Mouse (Mus musculus) midbrain, embryonic 14.5 days (tissue): ENCODE data around the gene Lhfpl2. TPM values are rescaled to one million over a fixed set of nuclear protein-coding genes. Genes with fewer than 3 reads are reported as not detected.

ENCODE experiments used
- ATAC-seq: fragments of 200-750 bp; cut with Nextera tagmentation; 2 replicates; pipeline ENCODE4 v1.8.0; 2017; ENCODE audit warnings: moderate number of reproducible peaks, moderate library complexity; ENCODE audit not compliant: low FRiP score, low TSS enrichment
- DNase-seq: peaks from one replicate; pipeline ENCODE4 v3.0.0-alpha.2; 2015
- H3K27ac ChIP-seq: fragments of 300-500 bp; sonication (generic); replicated peaks from 2 replicates; pipeline ENCODE4 v1.5.1; 2014; ENCODE audit warnings: mild to moderate bottlenecking, low read depth, low read length, moderate library complexity
- H3K27me3 ChIP-seq: fragments of 300-500 bp; sonication (generic); 2 replicates; pipeline ENCODE4 v1.6.1; 2014; ENCODE audit warnings: low read length, control low read depth, mixed read lengths; ENCODE audit not compliant: control insufficient read depth, insufficient read depth
- H3K36me3 ChIP-seq: fragments of 300-500 bp; sonication (generic); 2 replicates; pipeline ENCODE4 v1.6.1; 2014; ENCODE audit warnings: low read length, control low read depth; ENCODE audit not compliant: control insufficient read depth, insufficient read depth
- H3K4me1 ChIP-seq: fragments of 300-500 bp; sonication (generic); 2 replicates; pipeline ENCODE4 v1.6.1; 2014; ENCODE audit warnings: mild to moderate bottlenecking, antibody characterized with exemption, low read length, control low read depth; ENCODE audit not compliant: control insufficient read depth, insufficient read depth
- H3K4me2 ChIP-seq: fragments of 300-500 bp; sonication (generic); 2 replicates; pipeline ENCODE4 v1.6.1; 2014; ENCODE audit warnings: mild to moderate bottlenecking, low read length, moderate library complexity
- H3K4me3 ChIP-seq: fragments of 300-500 bp; sonication (generic); replicated peaks from 2 replicates; pipeline ENCODE4 v1.5.1; 2014; ENCODE audit warnings: low read depth, low read length
- H3K9ac ChIP-seq: fragments of 300-500 bp; sonication (generic); replicated peaks from 2 replicates; pipeline ENCODE4 v1.6.1; 2014; ENCODE audit warnings: mild to moderate bottlenecking, low read length, moderate library complexity
- H3K9me3 ChIP-seq: fragments of 300-500 bp; sonication (generic); 2 replicates; pipeline ENCODE4 v1.6.1; 2016; ENCODE audit warnings: low read length, control low read depth, mixed read lengths; ENCODE audit not compliant: control insufficient read depth
- WGBS: fragments of 180-500 bp; shearing (Covaris S2); extraction: QIAGEN DNeasy Blood & Tissue Kit; methylation state at CpG from one replicate; pipeline ENCODE4 v1.1.7; 2014; 5-methylcytosine and 5-hydroxymethylcytosine counted together
- polyA plus RNA-seq: library from polyadenylated mRNA; unstranded; fragments of >200 nt; fragmentation: Nextera tagmentation; extraction: Ambion mirVana; gene quantifications from 2 replicates; pipeline ENCODE4 v1.2.1, GENCODE M21; 2014

The Lhfpl2 gene
- polyA plus RNA-seq, 1 experiment from 2014 or later: 14.2 TPM

DNA sequence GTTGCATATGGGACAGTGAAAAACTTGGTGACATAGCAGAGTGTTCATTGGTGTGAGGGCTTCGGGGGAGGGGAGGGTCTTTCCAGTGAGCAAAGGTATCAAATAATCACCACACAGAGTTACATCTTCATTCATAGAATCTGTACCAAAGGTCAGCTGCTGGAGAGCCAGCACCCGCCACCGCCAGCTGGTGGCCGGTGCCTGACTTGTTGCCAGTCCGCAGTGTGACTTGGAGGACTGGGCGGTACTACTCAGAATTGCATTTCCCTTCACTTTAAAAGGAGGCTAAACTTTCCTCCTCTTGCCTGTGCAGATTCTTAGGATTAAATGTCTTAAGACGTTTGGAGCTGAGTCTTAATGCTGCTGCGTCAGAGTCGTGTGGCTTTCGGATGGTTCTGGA, 59.9 kb downstream of the Lhfpl2 start:
- no peak overlapping the region for H3K9ac ChIP-seq
- no peaks in the 10 kb centered on the region for H3K36me3 ChIP-seq
- no peak overlapping the region for H3K4me2 ChIP-seq
- ATAC-seq (no peak), DNase-seq (no peak)
- H3K27ac ChIP-seq: no peak overlapping the region
- no peaks in the 10 kb centered on the region for H3K4me1 ChIP-seq
- H3K4me3 ChIP-seq: no peak overlapping the region
- 98% methylated on average over 10 of the region's 10 CpGs for WGBS
- no peaks in the 10 kb centered on the region for H3K9me3 ChIP-seq
- H3K27me3 ChIP-seq: no peaks in the 10 kb centered on the region

DNA sequence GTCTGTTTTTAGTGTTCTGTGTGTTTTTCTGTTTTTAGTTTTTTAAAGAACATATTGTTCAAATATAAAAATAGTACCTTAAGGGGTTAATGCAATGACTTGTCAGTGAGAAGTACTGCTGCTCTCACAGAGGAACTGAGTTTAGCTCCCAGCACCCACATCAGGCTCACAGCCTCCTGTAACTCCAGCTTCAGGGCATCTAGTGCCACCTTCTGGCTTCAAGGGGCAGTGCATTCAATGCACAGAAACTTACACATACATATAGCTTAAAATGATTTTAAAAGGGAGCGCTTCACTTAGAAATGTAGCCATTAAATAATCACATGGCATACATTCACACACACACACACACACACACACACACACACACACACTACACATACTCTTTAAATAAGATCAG, 60.5 kb downstream of the Lhfpl2 start:
- no peak for DNase-seq
- no peak overlapping the region for H3K27ac ChIP-seq
- ATAC-seq: no peak
- H3K27me3 ChIP-seq: no peaks in the 10 kb centered on the region
- WGBS: 98% methylated on average over 1 of the region's 1 CpGs
- no peaks in the 10 kb centered on the region for H3K9me3 ChIP-seq
- H3K9ac ChIP-seq: no peak overlapping the region
- no peak overlapping the region for H3K4me3 ChIP-seq
- no peaks in the 10 kb centered on the region for H3K36me3 ChIP-seq
- no peaks in the 10 kb centered on the region for H3K4me1 ChIP-seq
- H3K4me2 ChIP-seq: no peak overlapping the region

DNA sequence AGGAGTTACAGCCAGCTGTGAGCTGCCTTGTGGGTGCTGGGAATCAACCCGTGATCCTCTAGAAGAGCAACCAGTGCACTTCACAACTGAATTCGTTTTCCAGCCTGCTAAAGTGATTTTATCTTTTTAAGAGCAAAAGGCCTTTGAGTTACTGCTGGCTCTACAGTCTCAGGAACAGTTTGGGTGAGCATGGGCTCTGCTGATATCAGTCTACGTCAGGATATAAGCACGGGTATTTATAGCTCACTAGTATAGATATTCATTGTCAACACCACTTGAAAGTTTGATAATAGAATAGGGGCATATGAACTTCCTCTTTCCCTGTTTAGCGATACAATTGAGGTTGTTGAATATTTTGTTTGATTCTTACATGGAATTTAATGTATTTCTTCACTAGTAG, 61.7 kb downstream of the Lhfpl2 start:
- Histone ChIP-seq H3K27me3 (no peaks in the 10 kb centered on the region), H3K9me3 (no peaks in the 10 kb centered on the region), H3K27ac (no peak overlapping the region), H3K4me1 (no peaks in the 10 kb centered on the region), H3K9ac (no peak overlapping the region), H3K36me3 (no peaks in the 10 kb centered on the region), H3K4me3 (no peak overlapping the region), H3K4me2 (no peak overlapping the region)
- ATAC-seq: no peak
- 90% methylated on average over 5 of the region's 5 CpGs for WGBS
- DNase-seq: no peak

DNA sequence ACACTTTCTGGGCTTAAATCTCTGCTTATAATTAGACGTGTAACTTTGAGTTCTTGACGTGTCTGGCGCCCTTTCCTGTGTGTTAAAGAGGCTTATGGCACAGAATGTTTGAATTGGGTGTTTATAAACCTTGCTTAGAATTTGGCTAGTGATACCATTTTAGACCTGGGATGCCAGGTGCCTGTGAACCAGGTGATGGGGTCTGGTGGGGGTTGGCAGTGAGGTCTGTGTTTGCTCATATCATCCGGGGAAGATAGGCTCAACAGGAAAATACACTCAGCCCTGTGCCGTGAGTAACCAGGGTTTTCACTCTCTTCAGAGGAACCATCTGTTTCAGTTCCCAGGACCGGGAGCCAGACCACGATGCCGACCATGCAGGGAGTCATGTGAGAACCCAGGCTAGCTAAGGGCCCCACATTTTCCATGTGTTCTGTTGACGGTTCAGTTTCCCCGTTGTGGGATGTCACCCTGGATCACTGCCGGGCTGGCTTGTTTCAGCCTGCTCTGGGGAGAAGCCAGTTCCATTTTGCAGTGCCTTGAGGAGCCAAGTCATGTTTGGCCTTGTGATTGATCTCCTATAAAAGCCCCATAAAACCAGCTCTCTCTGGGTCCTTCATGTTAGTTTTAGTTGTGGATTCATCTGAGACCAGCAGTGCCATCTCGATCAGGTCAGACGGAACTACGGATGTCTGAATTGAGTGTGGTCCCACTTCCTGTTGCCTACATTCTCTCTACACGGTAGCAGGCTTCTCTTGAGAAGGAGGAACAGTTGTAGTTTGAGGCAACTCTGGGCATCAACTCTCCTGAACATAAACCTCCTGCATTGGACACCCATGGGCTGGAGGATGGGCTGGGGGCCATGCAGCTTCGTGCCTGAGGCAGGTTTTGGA, 65.4 kb downstream of the Lhfpl2 start:
- Histone ChIP-seq H3K4me3 (no peak overlapping the region), H3K4me1 (no peaks in the 10 kb centered on the region), H3K9me3 (no peaks in the 10 kb centered on the region), H3K4me2 (no peak overlapping the region), H3K27ac (no peak overlapping the region), H3K27me3 (no peaks in the 10 kb centered on the region), H3K9ac (no peak overlapping the region), H3K36me3 (no peaks in the 10 kb centered on the region)
- ATAC-seq: no peak
- WGBS: 93% methylated on average over 16 of the region's 16 CpGs
- no peak for DNase-seq

DNA sequence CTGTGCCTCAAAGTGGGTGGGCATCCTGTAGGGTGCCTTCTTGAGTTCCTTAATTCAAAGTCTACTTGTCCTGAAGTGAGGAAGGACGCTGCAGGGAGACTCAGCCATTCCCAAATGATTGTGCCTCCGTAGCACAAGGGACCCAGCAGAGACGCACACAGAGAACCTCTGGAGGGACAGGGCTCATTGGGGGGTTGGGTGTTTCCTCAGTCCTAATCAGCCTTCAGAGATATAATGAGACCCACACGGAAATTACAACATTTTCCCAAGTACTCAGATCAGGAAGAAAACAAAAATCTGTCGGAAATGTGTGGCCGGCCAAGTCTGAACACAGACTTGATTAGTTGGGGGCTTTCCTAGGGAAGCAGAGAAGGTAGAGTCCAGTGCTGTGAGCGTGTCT, 72.8 kb downstream of the Lhfpl2 start:
- WGBS: 50% methylated on average over 7 of the region's 7 CpGs
- no peak for DNase-seq
- no peak overlapping the region for H3K4me2 ChIP-seq

DNA sequence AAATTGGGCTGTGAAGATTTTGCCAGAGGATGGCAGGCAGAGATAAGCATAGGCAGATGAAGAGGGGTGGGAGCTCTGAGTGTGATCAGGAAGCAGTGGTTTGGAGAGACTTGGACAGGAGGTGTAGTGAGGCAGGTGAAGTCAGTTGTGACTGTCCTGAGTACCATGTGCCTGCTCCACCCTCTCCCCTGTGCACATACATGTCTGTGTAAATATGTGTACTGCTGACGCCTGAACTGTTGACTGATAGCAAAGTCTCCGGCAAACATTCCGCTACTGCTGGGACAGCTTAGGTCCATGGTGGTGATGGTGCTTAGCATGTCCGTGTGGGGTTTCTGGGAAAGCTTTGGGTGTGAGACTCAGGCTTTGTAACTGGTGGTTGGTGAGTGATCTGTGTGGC, 73.5 kb downstream of the Lhfpl2 start:
- H3K36me3 ChIP-seq: no peaks in the 10 kb centered on the region
- H3K4me3 ChIP-seq: no peak overlapping the region
- no peak for DNase-seq
- H3K4me1 ChIP-seq: no peaks in the 10 kb centered on the region
- H3K9ac ChIP-seq: no peak overlapping the region
- ATAC-seq: no peak
- no peaks in the 10 kb centered on the region for H3K9me3 ChIP-seq
- H3K4me2 ChIP-seq: no peak overlapping the region
- WGBS: 94% methylated on average over 4 of the region's 4 CpGs
- H3K27me3 ChIP-seq: no peaks in the 10 kb centered on the region
- no peak overlapping the region for H3K27ac ChIP-seq

More for the DNA sequence above, 72.8 kb downstream of the Lhfpl2 start:
- Histone ChIP-seq H3K4me3 (no peak overlapping the region), H3K27ac (no peak overlapping the region), H3K9ac (no peak overlapping the region), H3K27me3 (no peaks in the 10 kb centered on the region), H3K9me3 (no peaks in the 10 kb centered on the region), H3K36me3 (no peaks in the 10 kb centered on the region), H3K4me1 (no peaks in the 10 kb centered on the region)
- ATAC-seq: no peak

DNA sequence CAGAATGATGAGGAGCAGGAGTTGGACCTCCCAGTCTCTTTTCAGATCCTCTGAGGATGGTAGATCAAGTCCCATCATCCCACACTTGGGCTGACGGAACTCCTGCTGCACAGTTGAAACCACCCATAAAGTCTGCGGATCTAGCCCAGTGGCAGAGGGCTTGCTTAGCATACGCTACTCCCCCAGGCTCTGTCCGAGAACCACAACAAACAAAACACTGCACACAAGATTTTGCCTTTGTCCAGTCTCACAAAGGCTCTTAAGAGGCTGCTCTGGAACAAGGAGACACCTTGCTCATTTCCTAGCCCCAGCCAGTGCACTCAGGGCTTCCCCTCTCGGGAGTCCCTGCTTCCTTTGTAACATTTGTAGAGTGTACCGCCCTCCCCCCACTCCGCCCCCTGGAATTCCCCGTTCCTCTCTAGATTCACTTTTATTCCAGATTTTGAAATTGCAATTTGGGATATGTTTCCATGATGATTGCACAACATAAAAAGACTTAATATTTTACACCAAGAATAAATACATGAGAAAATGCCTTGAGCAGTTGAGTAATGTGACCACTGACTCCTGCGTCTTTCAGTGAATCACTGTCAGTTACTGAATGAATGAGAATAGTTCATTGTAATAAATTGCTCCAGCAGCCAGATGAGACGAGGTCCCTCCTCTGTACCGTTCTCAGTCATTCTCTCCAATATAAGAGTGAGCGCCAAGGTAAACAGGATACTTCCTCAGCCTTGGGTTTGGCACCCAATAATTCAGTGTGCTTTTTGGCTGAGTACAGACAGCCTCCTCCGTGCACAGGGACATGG, 74.8 kb downstream of the Lhfpl2 start:
- WGBS: 66% methylated on average over 13 of the region's 13 CpGs
- Histone ChIP-seq H3K4me1 (no peaks in the 10 kb centered on the region), H3K36me3 (no peaks in the 10 kb centered on the region), H3K27ac (no peak overlapping the region), H3K4me2 (no peak overlapping the region), H3K27me3 (no peaks in the 10 kb centered on the region), H3K9ac (no peak overlapping the region), H3K9me3 (no peaks in the 10 kb centered on the region), H3K4me3 (no peak overlapping the region)
- ATAC-seq (no peak), DNase-seq (no peak)

DNA sequence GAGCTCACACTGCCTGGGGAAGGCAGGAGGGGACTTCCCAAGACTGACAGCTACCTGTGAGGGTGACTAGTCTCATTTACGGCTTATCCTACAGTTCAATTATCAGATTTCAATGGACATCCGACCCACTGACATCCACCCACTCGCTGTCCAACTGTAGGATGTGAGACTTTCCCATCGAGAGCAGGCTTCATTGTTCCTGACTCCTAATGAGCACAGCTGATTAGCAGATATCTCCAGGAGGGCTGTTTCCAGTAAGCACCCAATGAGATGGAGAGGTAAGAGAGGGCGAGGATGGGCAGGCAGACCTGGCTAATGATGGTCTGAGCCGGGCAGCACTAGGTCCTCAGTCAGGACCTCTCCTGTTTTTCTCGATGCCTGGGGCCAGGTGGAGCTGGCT, 77.0 kb downstream of the Lhfpl2 start:
- 70% methylated on average over 7 of the region's 7 CpGs for WGBS

More for the DNA sequence above, 77.0 kb downstream of the Lhfpl2 start:
- Histone ChIP-seq H3K4me1 (no peaks in the 10 kb centered on the region), H3K36me3 (no peaks in the 10 kb centered on the region), H3K27ac (no peak overlapping the region), H3K9me3 (no peaks in the 10 kb centered on the region), H3K4me2 (no peak overlapping the region), H3K4me3 (no peak overlapping the region), H3K27me3 (no peaks in the 10 kb centered on the region), H3K9ac (no peak overlapping the region)
- DNase-seq (no peak), ATAC-seq (no peak)
